Mouse (Mus musculus) erythroblast, embryonic 14.5 days (primary cell): Measurements from ENCODE around the gene Pgm5.

Experiments used
- GATA1 ChIP-seq: IDR thresholded peaks from 2 replicates; pipeline ENCODE4 v1.6.1; 2012; ENCODE audit warnings: low read length, inconsistent platforms, mixed read lengths
- TAL1 ChIP-seq: IDR thresholded peaks from 3 replicates; pipeline ENCODE4 v1.6.1; 2012; ENCODE audit warnings: low read length, inconsistent platforms, mixed read lengths

- TF ChIP-seq TAL1, result no peak
- TF ChIP-seq GATA1, result no peak
These were observed 156.3 kb downstream of the Pgm5 start for GRCm38 (mm10) chr19:24705395-24705794.
